Mouse (Mus musculus) lung, adult 18-20 months (tissue): ENCODE measurements around the gene Ykt6.
"Not testable (repeated sequence)": the region's sequence is repeated elsewhere in the genome, so short reads cannot be mapped to it uniquely, and the experiment has no call there.

Source experiments
- DNase-seq, 2 experiments: peaks; one replicate each; pipeline ENCODE4 v3.0.0; 2022; ENCODE audit warnings: mixed read lengths in 2 of 2

The Ykt6 gene

GRCm38 (mm10) chr11:5955546-5956276 lies at the start of gene Ykt6:
Gene Ykt6, plus strand, starts transcription at chr11:5955693.
- DNase-seq, result peak; percentile 97 to 98

GRCm38 (mm10) chr11:5905778-5906518 lies 49.5 kb upstream of the Ykt6 start:
- DNase-seq, result no peak

GRCm38 (mm10) chr11:5907096-5907495 lies 48.4 kb upstream of the Ykt6 start:
- no peak for DNase-seq

- no peak for DNase-seq
Observed at GRCm38 (mm10) chr11:5908642-5909041, 46.9 kb upstream of the Ykt6 start.

GRCm38 (mm10) chr11:5912635-5913034 lies 42.9 kb upstream of the Ykt6 start:
- peak; percentile 46 to 51 for DNase-seq

GRCm38 (mm10) chr11:5913256-5913655 lies 42.2 kb upstream of the Ykt6 start:
- no peak for DNase-seq

- no peak for DNase-seq
Observed at GRCm38 (mm10) chr11:5913936-5914335, 41.6 kb upstream of the Ykt6 start.

- no peak for DNase-seq
Observed at GRCm38 (mm10) chr11:5914940-5915339, 40.6 kb upstream of the Ykt6 start.

- no peak for DNase-seq
Observed at GRCm38 (mm10) chr11:5915429-5916177, 39.9 kb upstream of the Ykt6 start.

GRCm38 (mm10) chr11:5916178-5916548 lies 39.3 kb upstream of the Ykt6 start:
- no peak for DNase-seq

- no peak for DNase-seq
Observed at GRCm38 (mm10) chr11:5918111-5918510, 37.4 kb upstream of the Ykt6 start.

GRCm38 (mm10) chr11:5919606-5920005 lies 35.9 kb upstream of the Ykt6 start:
- peak; percentile 48 to 57 for DNase-seq

GRCm38 (mm10) chr11:5920323-5920960 lies 35.1 kb upstream of the Ykt6 start:
- DNase-seq, result no peak

GRCm38 (mm10) chr11:5924699-5925098 lies 30.8 kb upstream of the Ykt6 start:
- DNase-seq, result no peak

- DNase-seq, result no peak
Observed at GRCm38 (mm10) chr11:5926696-5927220, 28.7 kb upstream of the Ykt6 start.

GRCm38 (mm10) chr11:5930578-5930977 lies 24.9 kb upstream of the Ykt6 start:
- DNase-seq, result no peak

GRCm38 (mm10) chr11:5931947-5932346 lies 23.5 kb upstream of the Ykt6 start:
- DNase-seq, result not testable (repeated sequence)

GRCm38 (mm10) chr11:5934531-5934930 lies 21.0 kb upstream of the Ykt6 start:
- not testable (repeated sequence) for DNase-seq

- no peak for DNase-seq
Observed at GRCm38 (mm10) chr11:5942966-5943365, 12.5 kb upstream of the Ykt6 start.

- no peak for DNase-seq
Observed at GRCm38 (mm10) chr11:5945096-5945495, 10.4 kb upstream of the Ykt6 start.

GRCm38 (mm10) chr11:5947796-5948195 lies 7.7 kb upstream of the Ykt6 start:
- DNase-seq, result no peak

GRCm38 (mm10) chr11:5948546-5949250 lies 6.8 kb upstream of the Ykt6 start:
- DNase-seq, result no peak
